Mouse (Mus musculus) spleen, adult 12 weeks (tissue): ENCODE measurements around the gene Sgf29.
"Not testable (repeated sequence)": the region's sequence is repeated elsewhere in the genome, so short reads cannot be mapped to it uniquely, and the experiment has no call there.

ENCODE experiments used
- DNase-seq: peaks from one replicate; pipeline ENCODE4 v3.0.0; 2022; ENCODE audit warnings: low spot score

Sgf29 gene

GRCm38 (mm10) chr7:126642545-126643243 lies 6.4 kb upstream of the Sgf29 start:
- DNase-seq, result no peak

- not testable (repeated sequence) for DNase-seq
These were observed 5.9 kb upstream of the Sgf29 start for GRCm38 (mm10) chr7:126643244-126643617.

- DNase-seq, result no peak
These were observed 4.8 kb upstream of the Sgf29 start for GRCm38 (mm10) chr7:126644345-126644744.

- no peak for DNase-seq
These were observed 4.2 kb upstream of the Sgf29 start for GRCm38 (mm10) chr7:126644914-126645313.

GRCm38 (mm10) chr7:126645708-126646107 lies 3.4 kb upstream of the Sgf29 start:
- no peak for DNase-seq

- DNase-seq, result no peak
These were observed 623 bp upstream of the Sgf29 start for GRCm38 (mm10) chr7:126648486-126648885.

- no peak for DNase-seq
These were observed 1.7 kb downstream of the Sgf29 start for GRCm38 (mm10) chr7:126650852-126651251.

- DNase-seq, result no peak
These were observed 4.9 kb downstream of the Sgf29 start for GRCm38 (mm10) chr7:126653991-126654390.

- DNase-seq, result no peak
These were observed 6.6 kb downstream of the Sgf29 start for GRCm38 (mm10) chr7:126655695-126656094.

GRCm38 (mm10) chr7:126657522-126657921 lies 8.4 kb downstream of the Sgf29 start:
- DNase-seq, result no peak

- no peak for DNase-seq
These were observed 10.7 kb downstream of the Sgf29 start for GRCm38 (mm10) chr7:126659771-126660170.

- no peak for DNase-seq
These were observed 14.5 kb downstream of the Sgf29 start for GRCm38 (mm10) chr7:126663646-126664045.

GRCm38 (mm10) chr7:126665269-126665668 lies 16.2 kb downstream of the Sgf29 start:
- DNase-seq, result no peak

GRCm38 (mm10) chr7:126667495-126668090 lies 18.5 kb downstream of the Sgf29 start:
- DNase-seq, result no peak

GRCm38 (mm10) chr7:126668452-126668851 lies 19.3 kb downstream of the Sgf29 start:
- no peak for DNase-seq

GRCm38 (mm10) chr7:126670152-126670551 lies 21.0 kb downstream of the Sgf29 start:
- no peak for DNase-seq

GRCm38 (mm10) chr7:126672111-126672510 lies 23.0 kb downstream of the Sgf29 start:
- DNase-seq, result no peak

GRCm38 (mm10) chr7:126675104-126675503 lies 26.0 kb downstream of the Sgf29 start:
- no peak for DNase-seq

- no peak for DNase-seq
These were observed 27.1 kb downstream of the Sgf29 start, which contains the start of gene Sult1a1 for GRCm38 (mm10) chr7:126676207-126676606. Gene Sult1a1, minus strand, starts transcription at chr7:126676432.

GRCm38 (mm10) chr7:126676631-126677220 lies 27.6 kb downstream of the Sgf29 start:
- no peak for DNase-seq

- DNase-seq, result no peak
These were observed 29.6 kb downstream of the Sgf29 start for GRCm38 (mm10) chr7:126678545-126679341.

GRCm38 (mm10) chr7:126679683-126680082 lies 30.6 kb downstream of the Sgf29 start:
- no peak for DNase-seq

GRCm38 (mm10) chr7:126681221-126681620 lies 32.1 kb downstream of the Sgf29 start:
- DNase-seq, result no peak
